Mouse (Mus musculus) 3T3-L1 (cell line): ENCODE measurements at regions not wholly inside any gene's neighbourhood (a gene's known extent, or its start where the extent isn't known, plus 50 kb on each side); places are given as distances from the start of the nearest gene placed in this dataset.

Source experiments
- DNase-seq: peaks from one replicate; pipeline ENCODE4 v3.0.0-alpha.2; 2015; ENCODE audit warnings: low read depth, low spot score

GRCm38 (mm10) chr9:120233011-120233410 lies 68.3 kb upstream of the Myrip start:
- no peak for DNase-seq

- peak; percentile 42 for DNase-seq
Measured at GRCm38 (mm10) chr9:120235054-120235453, 66.3 kb upstream of the Myrip start.

- no peak for DNase-seq
Measured at GRCm38 (mm10) chr9:120245444-120245843, 55.9 kb upstream of the Myrip start.

GRCm38 (mm10) chr9:120248728-120249127 lies 52.6 kb upstream of the Myrip start:
- no peak for DNase-seq
